Mouse (Mus musculus): Measurements from ENCODE around the gene Bag6. TPM values are rescaled to one million over a fixed set of nuclear protein-coding genes. Genes with fewer than 3 reads are reported as not detected.

Gene Bag6
- total and polyA plus RNA-seq, 2 experiments from 2014 or later: 37.7 to 188 TPM

DNA sequence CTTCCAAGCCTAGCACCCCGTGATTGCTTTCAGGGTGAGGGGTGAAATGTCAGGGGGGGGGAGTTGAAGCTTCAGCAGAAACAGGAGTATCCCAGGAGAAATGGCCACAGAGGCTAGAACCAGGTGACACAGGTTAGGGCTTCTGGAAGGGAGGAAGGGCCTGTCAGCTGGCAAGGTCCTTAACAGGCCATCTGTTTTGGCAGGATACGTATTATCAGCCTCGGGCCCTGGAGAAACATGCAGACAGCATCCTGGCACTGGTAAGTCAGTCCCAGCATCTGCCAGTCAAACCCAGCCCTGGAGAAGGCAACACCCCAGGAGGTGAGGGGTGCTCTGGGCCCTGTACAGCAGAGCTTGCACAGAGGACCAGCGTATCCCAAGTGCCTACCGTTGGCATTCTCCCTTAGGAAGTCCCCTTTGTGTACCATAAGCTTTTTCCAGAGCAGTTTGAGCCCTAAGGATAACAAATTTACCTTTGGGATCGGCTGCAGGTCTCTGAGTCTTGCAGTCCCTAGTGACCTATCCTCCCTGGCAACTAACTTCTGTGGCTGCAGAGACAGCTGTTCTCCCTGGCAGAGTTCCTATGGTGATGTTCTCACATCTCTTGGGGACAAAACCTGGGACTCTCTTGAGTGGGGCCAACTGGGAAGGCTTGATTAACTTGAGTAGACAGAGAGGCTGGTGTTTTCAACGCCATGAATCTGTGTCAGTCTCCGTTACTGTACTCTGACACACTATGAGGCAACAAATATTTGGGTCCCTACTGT, 44.6 kb upstream of the Bag6 start:
- Histone ChIP-seq H3K36me3 (replicated peaks; ENCODE audit: control insufficient read depth, insufficient read depth, low read length) (peaks cover 30% of the 10 kb centered on the region), H3K4me3 (ENCODE audit: low read depth, low read length) (peak overlapping the region; percentile 63), H3K9me3 (replicated peaks; ENCODE audit: control insufficient read depth, low read length) (no peaks in the 10 kb centered on the region), H3K4me1 (ENCODE audit: control insufficient read depth, insufficient read depth) (peaks cover 5% of the 10 kb centered on the region; the same call in 1 of the 2 replicates), H3K4me2 (ENCODE audit: low read depth, low read length) (peak overlapping the region; percentile 72), H3K27ac (ENCODE audit: low read depth) (peak overlapping the region; percentile 96; the same call in 1 of the 2 replicates), H3K9ac (replicated peaks; ENCODE audit: low read depth, low read length) (peak overlapping the region; percentile 86), H3K27me3 (ENCODE audit: control insufficient read depth, insufficient read depth, low read length) (no peaks in the 10 kb centered on the region)
- TF ChIP-seq EP300 (IDR thresholded peaks at IDR 0.05; ENCODE audit: low read depth) (no peak), CTCF (IDR thresholded peaks at IDR 0.05; ENCODE audit: low read depth) (no peak)
- WGBS: 48% methylated on average over 8 of the region's 8 CpGs
- DNase-seq (ENCODE audit: low spot score) (no peak), ATAC-seq (ENCODE audit: insufficient read depth, low read depth) (no peak)

DNA sequence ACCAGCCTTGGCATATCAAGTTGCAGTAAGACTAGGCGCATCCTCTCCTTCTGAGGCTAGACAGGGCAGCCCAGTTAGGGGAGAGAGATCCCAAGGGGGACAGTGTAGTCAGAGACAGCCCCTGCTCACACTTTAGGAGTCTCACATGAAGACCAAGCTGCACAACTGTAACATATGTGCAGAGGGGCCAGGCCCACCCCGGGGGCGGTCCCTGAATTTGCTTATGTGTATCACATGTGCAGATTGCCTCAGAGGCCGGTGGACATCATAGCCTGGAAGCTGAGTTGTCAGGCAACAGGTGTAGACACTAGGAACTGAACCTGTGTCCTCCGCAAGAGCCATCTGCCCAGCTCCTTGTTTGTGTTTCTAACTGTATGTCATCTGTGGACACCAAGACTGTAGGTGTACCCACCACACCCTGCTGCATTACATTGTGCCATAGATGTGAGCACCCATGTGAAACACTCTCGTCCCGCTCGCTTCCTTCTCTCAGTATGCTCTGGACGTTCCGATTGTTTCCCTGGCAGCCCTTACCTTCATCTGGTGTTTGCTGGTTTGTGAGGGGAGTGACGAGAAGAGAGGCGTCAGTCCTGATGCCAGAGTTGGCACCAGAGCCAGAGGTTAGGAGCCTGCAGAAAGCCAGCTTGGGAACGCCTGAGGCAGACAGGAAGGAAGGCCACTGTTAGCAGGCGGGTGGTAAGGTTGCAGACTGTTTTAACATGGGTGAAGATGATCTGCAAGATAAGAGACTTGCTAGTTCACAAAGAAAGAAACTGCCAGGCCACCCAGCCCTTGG, 42.4 kb upstream of the Bag6 start:
- H3K36me3 ChIP-seq (replicated peaks; ENCODE audit: control insufficient read depth, insufficient read depth, low read length): peaks cover 50% of the 10 kb centered on the region

DNA sequence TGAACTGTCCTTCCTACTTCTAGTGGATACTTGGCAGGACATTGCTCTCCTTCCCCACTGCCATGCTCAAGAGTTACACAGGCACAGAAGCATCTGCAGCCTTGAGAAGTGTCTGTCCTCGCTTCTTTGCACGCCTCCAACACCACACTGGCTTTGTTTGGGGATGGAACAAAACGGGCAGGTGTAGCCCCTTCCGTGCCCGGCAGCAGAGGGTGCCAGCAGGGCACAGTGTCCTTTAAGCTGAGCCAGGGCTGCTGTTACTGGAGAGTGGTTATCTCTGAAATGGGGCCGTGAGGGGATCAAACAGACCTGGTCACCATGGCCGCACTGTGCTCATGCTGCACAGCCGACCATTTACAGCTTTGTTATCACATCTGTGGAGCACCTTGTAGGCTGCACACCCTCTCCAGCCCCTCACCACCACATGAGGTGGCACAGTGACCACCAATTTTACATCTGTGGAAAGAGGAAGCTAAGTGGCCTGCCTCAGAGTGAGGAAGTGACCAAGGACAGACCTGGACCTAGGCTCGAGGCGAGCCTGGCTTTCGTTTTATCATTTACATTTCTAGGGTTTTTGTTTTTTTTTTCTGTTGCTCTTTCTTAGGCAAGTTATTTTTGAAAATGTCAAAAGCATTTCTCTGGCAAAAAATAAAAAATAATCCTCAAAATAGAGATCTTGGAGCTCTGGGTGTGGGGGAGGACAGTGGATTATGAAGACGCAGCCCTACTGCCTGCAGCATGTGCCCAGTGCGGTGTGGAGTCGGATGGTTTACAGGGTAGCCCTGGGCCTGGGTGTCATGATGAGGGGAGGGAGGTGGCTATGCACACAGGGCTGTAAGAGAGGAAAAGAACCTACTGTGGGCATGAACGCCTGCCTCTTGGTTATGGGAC, 40.3 kb upstream of the Bag6 start:
- no peak for DNase-seq (ENCODE audit: low spot score)
- no peak for ATAC-seq (ENCODE audit: insufficient read depth, low read depth)
- Histone ChIP-seq H3K9ac (replicated peaks; ENCODE audit: low read depth, low read length) (no peak overlapping the region), H3K4me2 (ENCODE audit: low read depth, low read length) (no peak overlapping the region), H3K4me1 (ENCODE audit: control insufficient read depth, insufficient read depth) (peaks cover 5% of the 10 kb centered on the region; the same call in 1 of the 2 replicates), H3K9me3 (replicated peaks; ENCODE audit: control insufficient read depth, low read length) (no peaks in the 10 kb centered on the region), H3K27me3 (ENCODE audit: control insufficient read depth, insufficient read depth, low read length) (no peaks in the 10 kb centered on the region), H3K36me3 (replicated peaks; ENCODE audit: control insufficient read depth, insufficient read depth, low read length) (peaks cover 72% of the 10 kb centered on the region), H3K27ac (ENCODE audit: low read depth) (no peak overlapping the region), H3K4me3 (ENCODE audit: low read depth, low read length) (no peak overlapping the region)
- WGBS: 67% methylated on average over 15 of the region's 15 CpGs
- no peak for TF ChIP-seq EP300 (IDR thresholded peaks at IDR 0.05; ENCODE audit: low read depth)
- TF ChIP-seq CTCF (IDR thresholded peaks at IDR 0.05; ENCODE audit: low read depth): no peak

More for the DNA sequence above, 42.4 kb upstream of the Bag6 start:
- Histone ChIP-seq H3K9me3 (replicated peaks; ENCODE audit: control insufficient read depth, low read length) (no peaks in the 10 kb centered on the region), H3K27ac (ENCODE audit: low read depth) (no peak overlapping the region), H3K9ac (replicated peaks; ENCODE audit: low read depth, low read length) (no peak overlapping the region), H3K4me2 (ENCODE audit: low read depth, low read length) (no peak overlapping the region), H3K4me3 (ENCODE audit: low read depth, low read length) (no peak overlapping the region), H3K4me1 (ENCODE audit: control insufficient read depth, insufficient read depth) (peaks cover 5% of the 10 kb centered on the region; the same call in 1 of the 2 replicates), H3K27me3 (ENCODE audit: control insufficient read depth, insufficient read depth, low read length) (no peaks in the 10 kb centered on the region)
- DNase-seq (ENCODE audit: low spot score) (no peak), ATAC-seq (ENCODE audit: insufficient read depth, low read depth) (no peak)
- 85% methylated on average over 14 of the region's 14 CpGs for WGBS
- TF ChIP-seq EP300 (IDR thresholded peaks at IDR 0.05; ENCODE audit: low read depth): no peak
- TF ChIP-seq CTCF (IDR thresholded peaks at IDR 0.05; ENCODE audit: low read depth): no peak

DNA sequence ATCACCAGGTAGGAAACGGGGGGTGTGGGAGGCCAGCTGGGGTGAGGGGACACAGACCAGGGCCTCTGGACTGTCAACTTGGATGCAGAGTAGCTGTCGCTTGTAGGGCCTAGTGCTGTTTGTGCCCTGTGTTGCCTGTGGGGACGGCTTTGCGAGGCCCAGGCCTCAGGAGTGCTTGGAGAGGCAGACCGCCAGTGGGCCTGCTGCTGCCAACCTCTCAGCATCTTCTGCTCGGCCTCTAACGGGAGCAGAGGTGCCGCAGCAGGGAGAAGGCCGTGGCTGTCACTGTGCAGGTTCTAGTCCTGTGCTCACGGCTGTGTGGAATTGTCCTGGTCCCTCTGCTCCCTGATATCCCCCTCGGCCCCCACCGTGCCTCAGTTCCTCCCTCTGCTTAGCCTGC, 38.4 kb upstream of the Bag6 start:
- Histone ChIP-seq H3K36me3 (replicated peaks; ENCODE audit: control insufficient read depth, insufficient read depth, low read length) (peaks cover 88% of the 10 kb centered on the region), H3K27ac (ENCODE audit: low read depth) (no peak overlapping the region), H3K9ac (replicated peaks; ENCODE audit: low read depth, low read length) (no peak overlapping the region), H3K9me3 (replicated peaks; ENCODE audit: control insufficient read depth, low read length) (no peaks in the 10 kb centered on the region), H3K27me3 (ENCODE audit: control insufficient read depth, insufficient read depth, low read length) (no peaks in the 10 kb centered on the region), H3K4me1 (ENCODE audit: control insufficient read depth, insufficient read depth) (no peaks in the 10 kb centered on the region), H3K4me2 (ENCODE audit: low read depth, low read length) (no peak overlapping the region), H3K4me3 (ENCODE audit: low read depth, low read length) (no peak overlapping the region)
- no peak for DNase-seq (ENCODE audit: low spot score)
- no peak for TF ChIP-seq EP300 (IDR thresholded peaks at IDR 0.05; ENCODE audit: low read depth)
- no peak for TF ChIP-seq CTCF (IDR thresholded peaks at IDR 0.05; ENCODE audit: low read depth)
- WGBS: 76% methylated on average over 12 of the region's 12 CpGs
- no peak for ATAC-seq (ENCODE audit: insufficient read depth, low read depth)

DNA sequence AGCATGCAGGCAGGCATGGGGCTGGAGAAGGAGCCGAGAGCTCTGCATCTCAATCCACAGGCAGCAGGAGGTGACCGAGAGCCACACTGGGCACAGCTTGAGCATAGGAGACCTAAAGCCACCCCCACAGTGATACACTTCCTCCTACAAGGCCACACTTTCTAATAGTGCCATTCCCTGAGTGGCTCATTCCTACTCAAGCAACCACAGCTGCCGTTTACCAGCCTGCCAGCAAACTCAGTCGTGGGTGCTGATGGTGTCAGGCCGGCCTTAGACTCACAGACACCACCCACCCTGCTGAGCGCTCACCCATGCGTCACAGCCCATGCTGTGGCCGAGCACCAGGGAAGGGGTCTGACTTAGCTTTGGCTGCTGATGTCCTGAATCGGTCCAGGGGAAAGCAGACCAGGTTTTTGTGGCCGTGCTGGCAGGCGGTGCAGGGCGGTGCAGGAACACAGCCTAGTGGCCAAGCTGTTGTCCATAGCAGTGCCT, 37.8 kb upstream of the Bag6 start:
- Histone ChIP-seq H3K9me3 (replicated peaks; ENCODE audit: control insufficient read depth, low read length) (no peaks in the 10 kb centered on the region), H3K9ac (replicated peaks; ENCODE audit: low read depth, low read length) (no peak overlapping the region), H3K27ac (ENCODE audit: low read depth) (no peak overlapping the region), H3K27me3 (ENCODE audit: control insufficient read depth, insufficient read depth, low read length) (no peaks in the 10 kb centered on the region), H3K4me1 (ENCODE audit: control insufficient read depth, insufficient read depth) (no peaks in the 10 kb centered on the region), H3K4me3 (ENCODE audit: low read depth, low read length) (no peak overlapping the region), H3K36me3 (replicated peaks; ENCODE audit: control insufficient read depth, insufficient read depth, low read length) (peaks cover 91% of the 10 kb centered on the region), H3K4me2 (ENCODE audit: low read depth, low read length) (no peak overlapping the region)
- no peak for TF ChIP-seq CTCF (IDR thresholded peaks at IDR 0.05; ENCODE audit: low read depth)
- no peak for TF ChIP-seq EP300 (IDR thresholded peaks at IDR 0.05; ENCODE audit: low read depth)
- ATAC-seq (ENCODE audit: insufficient read depth, low read depth) (no peak), DNase-seq (ENCODE audit: low spot score) (no peak)
- WGBS: 83% methylated on average over 12 of the region's 12 CpGs
